Mouse (Mus musculus) midbrain, postnatal 0 days (tissue): ENCODE results near the gene Lats1. TPM values are rescaled to one million over a fixed set of nuclear protein-coding genes. Genes with fewer than 3 reads are reported as not detected.

Experiments
- ATAC-seq: fragments of 200-750 bp; cut with Nextera tagmentation; 2 replicates; pipeline ENCODE4 v1.8.0; 2017; ENCODE audit warnings: moderate number of reproducible peaks, mild to moderate bottlenecking, moderate TSS enrichment, moderate library complexity; ENCODE audit not compliant: low FRiP score
- DNase-seq: peaks from one replicate; pipeline ENCODE4 v3.0.0-alpha.2; 2015; ENCODE audit warnings: low spot score
- H3K27ac ChIP-seq: fragments of 300-500 bp; sonication (generic); 2 replicates; pipeline ENCODE4 v1.5.1; 2014; ENCODE audit warnings: low read depth, mild to moderate bottlenecking, low read length, mixed read lengths
- H3K27me3 ChIP-seq: fragments of 300-500 bp; sonication (generic); 2 replicates; pipeline ENCODE4 v1.6.1; 2014; ENCODE audit warnings: low read length, control low read depth, mixed read lengths; ENCODE audit not compliant: insufficient read depth
- H3K36me3 ChIP-seq: fragments of 300-500 bp; sonication (generic); 2 replicates; pipeline ENCODE4 v1.6.1; 2014; ENCODE audit warnings: low read length, control low read depth, mixed read lengths; ENCODE audit not compliant: insufficient read depth
- H3K4me1 ChIP-seq: fragments of 300-500 bp; sonication (generic); 2 replicates; pipeline ENCODE4 v1.6.1; 2014; ENCODE audit warnings: mild to moderate bottlenecking, control low read depth, antibody characterized with exemption, low read length, mixed read lengths; ENCODE audit not compliant: insufficient read depth
- H3K4me2 ChIP-seq: fragments of 300-500 bp; sonication (generic); 2 replicates; pipeline ENCODE4 v1.6.1; 2014; ENCODE audit warnings: low read depth, mild to moderate bottlenecking, low read length, mixed read lengths; ENCODE audit not compliant: poor library complexity, severe bottlenecking
- H3K4me3 ChIP-seq: fragments of 300-500 bp; sonication (generic); 2 replicates; pipeline ENCODE4 v1.5.1; 2014; ENCODE audit warnings: low read depth, mild to moderate bottlenecking, low read length, moderate library complexity
- H3K9ac ChIP-seq: fragments of 300-500 bp; sonication (generic); replicated peaks from 2 replicates; pipeline ENCODE4 v1.6.1; 2014; ENCODE audit warnings: mild to moderate bottlenecking, low read length, moderate library complexity, mixed read lengths; ENCODE audit not compliant: poor library complexity, severe bottlenecking
- H3K9me3 ChIP-seq: fragments of 300-500 bp; sonication (generic); 2 replicates; pipeline ENCODE4 v1.6.1; 2016; ENCODE audit warnings: low read length, control low read depth
- CTCF ChIP-seq: IDR thresholded peaks from 2 replicates; pipeline ENCODE4 v1.5.1; 2016; ENCODE audit warnings: antibody characterized with exemption, mild to moderate bottlenecking
- WGBS: fragments of 180-500 bp; shearing (Covaris S2); extraction: QIAGEN DNeasy Blood & Tissue Kit; methylation state at CpG from one replicate; pipeline ENCODE4 v1.1.7; 2014; 5-methylcytosine and 5-hydroxymethylcytosine counted together
- polyA plus RNA-seq: library from polyadenylated mRNA; unstranded; fragments of >200 nt; fragmentation: Nextera tagmentation; extraction: Ambion mirVana; gene quantifications from 2 replicates; pipeline ENCODE4 v1.2.1, GENCODE M21; 2015
- total RNA-seq: library from RNA; depleted of rRNA; stranded (reverse); fragments of >200 nt; gene quantifications from 2 replicates; pipeline ENCODE4 v1.2.3, GENCODE M21; 2014

Gene Lats1
- total and polyA plus RNA-seq, 2 experiments from 2014 or later = 7.7 to 45.4 TPM

DNA sequence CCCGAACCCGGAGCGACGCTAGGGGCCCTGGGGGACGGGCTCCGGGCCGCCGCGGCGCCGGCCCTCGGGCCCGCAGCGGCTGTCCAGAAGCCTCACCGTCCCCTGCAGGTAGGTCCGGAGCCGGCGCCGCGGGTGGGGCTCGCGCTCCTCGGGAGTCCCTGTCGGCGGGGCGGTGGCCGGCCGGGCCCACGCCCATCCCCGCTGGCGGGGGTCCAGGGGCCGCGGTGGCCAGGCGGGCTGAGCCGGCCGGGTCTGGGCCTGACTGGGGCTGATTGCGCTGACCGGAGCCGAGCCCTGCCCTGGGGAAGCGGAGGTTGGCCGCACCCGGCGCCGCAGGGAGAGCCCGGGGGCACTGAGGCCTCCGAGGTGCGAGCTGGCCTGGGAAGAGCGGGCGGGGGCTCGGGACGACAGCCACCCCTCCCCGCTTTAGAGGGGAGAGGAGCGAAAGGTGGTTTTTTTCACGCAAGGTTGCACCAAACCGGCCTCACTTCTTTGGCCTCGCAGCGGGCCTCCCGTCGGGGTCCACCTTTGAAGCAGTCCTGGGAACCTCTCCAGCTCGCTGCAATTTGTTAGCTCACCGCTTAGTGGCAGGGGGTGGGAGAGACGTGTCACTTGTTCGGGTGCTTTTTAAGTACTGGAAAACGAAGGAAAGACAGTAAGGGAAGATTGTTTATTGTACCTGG, 470 bp downstream of the Lats1 start:
- peak overlapping the region; percentile 100 for H3K9ac ChIP-seq
- WGBS = under 1% methylated on average over 45 of the region's 64 CpGs
- H3K27ac ChIP-seq = peak overlapping the region; percentile 96
- peak; percentile 60 for TF ChIP-seq CTCF
- H3K27me3 ChIP-seq = no peaks in the 10 kb centered on the region
- H3K9me3 ChIP-seq = no peaks in the 10 kb centered on the region
- H3K36me3 ChIP-seq = peaks cover 13% of the 10 kb centered on the region; the same call in 1 of the 2 replicates
- peak overlapping the region; percentile 89 for H3K4me2 ChIP-seq
- peak overlapping the region; percentile 98 for H3K4me3 ChIP-seq
- peak; percentile 81 for ATAC-seq
- peaks cover 12% of the 10 kb centered on the region for H3K4me1 ChIP-seq
- peak; percentile 73 for DNase-seq

DNA sequence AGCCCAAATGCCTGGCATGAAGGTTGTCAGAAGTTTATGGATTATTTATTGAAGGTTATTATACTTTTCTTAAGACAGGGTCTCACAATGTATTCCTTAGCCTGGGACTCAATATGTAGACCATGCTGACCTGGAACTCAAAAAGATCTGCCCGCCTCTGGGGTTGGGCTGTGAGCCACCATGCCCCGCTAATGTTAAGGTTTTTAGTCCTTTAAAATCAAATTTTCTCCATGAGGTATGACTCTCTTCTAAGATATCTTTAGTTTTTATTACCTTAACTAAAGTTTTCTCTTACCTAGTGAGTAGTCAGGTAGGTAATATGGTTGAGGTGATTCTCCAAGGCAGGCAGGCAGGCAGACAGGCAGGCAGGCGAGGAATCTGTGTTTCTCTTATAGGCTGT, 1.2 kb downstream of the Lats1 start:
- Histone ChIP-seq H3K4me1 (peaks cover 12% of the 10 kb centered on the region), H3K4me2 (peak overlapping the region; percentile 89), H3K9me3 (no peaks in the 10 kb centered on the region), H3K9ac (peak overlapping the region; percentile 100), H3K27me3 (no peaks in the 10 kb centered on the region), H3K27ac (no peak overlapping the region), H3K36me3 (peaks cover 7% of the 10 kb centered on the region; the same call in 1 of the 2 replicates), H3K4me3 (peak overlapping the region; percentile 98)
- no peak for DNase-seq
- ATAC-seq = no peak
- WGBS = 52% methylated on average over 3 of the region's 3 CpGs
- TF ChIP-seq CTCF = no peak

GRCm38 (mm10) chr10:7686902-7687301, 5.9 kb downstream of the Lats1 start:
- DNase-seq (no peak), ATAC-seq (no peak)
- H3K27ac ChIP-seq = no peak overlapping the region
- no peak for TF ChIP-seq CTCF
- H3K9ac ChIP-seq = no peak overlapping the region
- no peak overlapping the region for H3K4me2 ChIP-seq
- 96% methylated on average over 6 of the region's 6 CpGs for WGBS
- H3K9me3 ChIP-seq = no peaks in the 10 kb centered on the region
- H3K4me1 ChIP-seq = peaks cover 4% of the 10 kb centered on the region; the same call in 1 of the 2 replicates
- no peaks in the 10 kb centered on the region for H3K36me3 ChIP-seq
- no peaks in the 10 kb centered on the region for H3K27me3 ChIP-seq
- no peak overlapping the region for H3K4me3 ChIP-seq

GRCm38 (mm10) chr10:7695286-7695685, 14.3 kb downstream of the Lats1 start:
- Histone ChIP-seq H3K27ac (no peak overlapping the region), H3K27me3 (no peaks in the 10 kb centered on the region), H3K36me3 (peaks cover 29% of the 10 kb centered on the region), H3K4me3 (no peak overlapping the region), H3K9me3 (no peaks in the 10 kb centered on the region), H3K4me2 (no peak overlapping the region), H3K4me1 (no peaks in the 10 kb centered on the region), H3K9ac (no peak overlapping the region)
- ATAC-seq (no peak), DNase-seq (no peak)
- TF ChIP-seq CTCF = no peak

DNA sequence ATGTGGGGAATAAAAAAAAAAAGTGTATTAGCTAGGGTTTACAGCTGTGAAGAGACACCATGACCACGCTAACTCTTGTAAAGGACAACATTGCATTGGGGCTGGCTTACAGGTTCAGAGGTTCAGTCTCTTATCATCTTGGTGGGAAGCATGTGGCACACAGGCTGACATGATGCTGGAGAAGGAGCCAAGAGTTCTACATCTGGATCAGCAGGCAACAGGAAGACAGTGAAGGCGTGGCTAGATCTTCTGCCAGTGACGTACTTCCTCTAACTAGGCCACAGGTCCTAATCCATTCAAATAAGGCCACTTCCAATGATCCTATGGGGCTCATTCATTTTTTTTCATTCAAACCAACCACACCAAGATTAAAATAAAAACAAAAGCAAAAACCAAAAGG, 19.1 kb downstream of the Lats1 start:
- no peak overlapping the region for H3K9ac ChIP-seq
- TF ChIP-seq CTCF = no peak
- WGBS = 90% methylated on average over 3 of the region's 3 CpGs
- H3K4me2 ChIP-seq = no peak overlapping the region
- no peak for DNase-seq
- peaks cover 43% of the 10 kb centered on the region for H3K36me3 ChIP-seq
- H3K27ac ChIP-seq = no peak overlapping the region
- no peak overlapping the region for H3K4me3 ChIP-seq
- no peaks in the 10 kb centered on the region for H3K4me1 ChIP-seq
- no peaks in the 10 kb centered on the region for H3K27me3 ChIP-seq
- no peak for ATAC-seq
- no peaks in the 10 kb centered on the region for H3K9me3 ChIP-seq

DNA sequence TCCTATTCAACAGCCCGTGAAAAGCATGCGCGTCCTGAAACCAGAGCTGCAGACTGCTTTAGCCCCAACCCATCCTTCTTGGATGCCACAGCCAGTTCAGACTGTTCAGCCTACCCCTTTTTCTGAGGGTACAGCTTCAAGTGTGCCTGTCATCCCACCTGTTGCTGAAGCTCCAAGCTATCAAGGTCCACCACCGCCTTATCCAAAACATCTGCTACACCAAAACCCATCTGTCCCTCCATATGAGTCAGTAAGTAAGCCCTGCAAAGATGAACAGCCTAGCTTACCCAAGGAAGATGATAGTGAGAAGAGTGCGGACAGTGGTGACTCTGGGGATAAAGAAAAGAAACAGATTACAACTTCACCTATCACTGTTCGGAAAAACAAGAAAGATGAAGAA, 21.6 kb downstream of the Lats1 start:
- DNase-seq (no peak), ATAC-seq (no peak)
- H3K27me3 ChIP-seq = no peaks in the 10 kb centered on the region
- no peak for TF ChIP-seq CTCF
- H3K36me3 ChIP-seq = peaks cover 51% of the 10 kb centered on the region
- H3K9me3 ChIP-seq = no peaks in the 10 kb centered on the region
- H3K4me3 ChIP-seq = no peak overlapping the region
- H3K9ac ChIP-seq = no peak overlapping the region
- WGBS = 95% methylated on average over 6 of the region's 6 CpGs
- no peak overlapping the region for H3K4me2 ChIP-seq
- no peaks in the 10 kb centered on the region for H3K4me1 ChIP-seq
- H3K27ac ChIP-seq = no peak overlapping the region
